Mouse (Mus musculus) heart, embryonic 12.5 days (tissue): Measurements from ENCODE around the gene Arpc4. TPM values are rescaled to one million over a fixed set of nuclear protein-coding genes. Genes with fewer than 3 reads are reported as not detected.
A peak's percentile ranks its signal among the peaks of the same experiment; 100 is the strongest.

ENCODE experiments used
- ATAC-seq: fragments of 200-750 bp; cut with Nextera tagmentation; 2 replicates; pipeline ENCODE4 v1.8.0; 2017; ENCODE audit warnings: moderate TSS enrichment, moderate library complexity; ENCODE audit not compliant: insufficient number of reproducible peaks, low FRiP score
- H3K27ac ChIP-seq: fragments of 300-500 bp; sonication (generic); 2 replicates; pipeline ENCODE4 v1.5.1; 2016; ENCODE audit warnings: mild to moderate bottlenecking, moderate library complexity; ENCODE audit not compliant: poor library complexity, severe bottlenecking
- H3K27me3 ChIP-seq: fragments of 300-500 bp; sonication (generic); replicated peaks from 2 replicates; pipeline ENCODE4 v1.6.1; 2016; ENCODE audit warnings: mild to moderate bottlenecking, moderate library complexity
- H3K36me3 ChIP-seq: fragments of 300-500 bp; sonication (generic); 2 replicates; pipeline ENCODE4 v1.6.1; 2016; ENCODE audit warnings: mild to moderate bottlenecking, moderate library complexity
- H3K4me1 ChIP-seq: fragments of 300-500 bp; sonication (generic); replicated peaks from 2 replicates; pipeline ENCODE4 v1.6.1; 2016; ENCODE audit warnings: mild to moderate bottlenecking
- H3K4me2 ChIP-seq: fragments of 300-500 bp; sonication (generic); 2 replicates; pipeline ENCODE4 v1.6.1; 2016; ENCODE audit warnings: mild to moderate bottlenecking, moderate library complexity
- H3K4me3 ChIP-seq: fragments of 300-500 bp; sonication (generic); 2 replicates; pipeline ENCODE4 v1.5.1; 2016; ENCODE audit warnings: mild to moderate bottlenecking
- H3K9ac ChIP-seq: fragments of 300-500 bp; sonication (generic); 2 replicates; pipeline ENCODE4 v1.6.1; 2016; ENCODE audit warnings: mild to moderate bottlenecking, moderate library complexity
- H3K9me3 ChIP-seq: fragments of 300-500 bp; sonication (generic); replicated peaks from 2 replicates; pipeline ENCODE4 v1.6.1; 2016; ENCODE audit warnings: mild to moderate bottlenecking, moderate library complexity
- WGBS: fragments of 180-500 bp; shearing (Covaris S2); methylation state at CpG from one replicate; pipeline ENCODE4 v1.1.7; 2016; 5-methylcytosine and 5-hydroxymethylcytosine counted together
- polyA plus RNA-seq: library from polyadenylated mRNA; unstranded; fragments of >200 nt; fragmentation: Nextera tagmentation; extraction: Ambion mirVana; gene quantifications from 2 replicates; pipeline ENCODE4 v1.2.1, GENCODE M21; 2016

Gene Arpc4
- polyA plus RNA-seq, 1 experiment from 2014 or later = 274 TPM

DNA sequence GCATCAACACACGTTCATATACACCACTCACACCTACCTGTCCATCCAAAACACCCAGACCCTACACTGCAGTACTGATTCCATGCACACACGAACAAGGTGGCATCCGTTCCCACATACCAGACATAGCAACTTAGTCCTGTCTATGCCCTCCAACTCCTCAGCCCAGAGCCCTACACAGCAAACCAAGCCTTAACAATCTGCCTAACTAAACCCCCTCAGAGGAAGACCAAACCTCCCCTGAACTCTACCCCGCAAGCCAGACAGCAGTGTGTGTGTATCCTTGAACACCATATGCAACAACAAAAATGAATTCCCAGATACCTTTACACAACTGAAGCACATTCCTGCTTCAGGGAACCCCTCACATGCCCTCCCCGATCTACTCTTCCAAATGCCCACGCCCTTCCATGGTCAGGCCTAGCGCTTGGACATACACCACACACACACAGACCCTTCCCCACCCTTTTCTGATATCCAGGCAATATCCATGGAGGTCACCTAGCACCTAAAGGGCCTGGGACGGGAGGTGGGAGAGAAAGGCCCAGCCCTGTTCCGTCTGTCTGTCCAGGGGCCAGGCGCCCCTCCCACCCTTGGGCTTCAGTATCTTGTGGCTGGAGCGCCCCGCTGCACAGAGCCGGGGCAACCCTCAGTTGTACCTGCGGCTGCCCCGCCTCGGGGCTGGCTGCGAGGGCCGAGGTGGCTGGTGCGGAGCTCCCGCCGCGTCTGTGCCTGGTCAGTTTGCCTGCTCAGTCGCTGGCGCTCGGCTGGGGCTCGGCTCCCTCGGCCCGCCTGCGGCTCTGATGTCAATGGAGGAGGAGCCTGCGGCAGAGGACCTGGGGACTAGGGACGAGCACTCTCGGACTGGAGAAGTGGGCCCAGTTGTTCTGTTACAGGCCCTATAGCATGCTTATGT lies 34.5 kb upstream of the Arpc4 start, which contains the start of gene Camk1:
Gene Camk1, minus strand, starts transcription at position 808 of the 916 bp plus-strand sequence.
- ATAC-seq = peak; percentile 83
- WGBS = 12% methylated on average over 32 of the region's 32 CpGs
- peak within 1 kb of the TSS; percentile 72 for H3K4me2 ChIP-seq
- H3K4me1 ChIP-seq = peaks cover 31% of the 10 kb centered on the region
- peak within 1 kb of the TSS; percentile 57 for H3K4me3 ChIP-seq
- H3K36me3 ChIP-seq = peaks cover 26% of the 10 kb centered on the region
- peak within 1 kb of the TSS; percentile 46; the same call in 1 of the 2 replicates for H3K27ac ChIP-seq
- peak within 1 kb of the TSS; percentile 85 for H3K9ac ChIP-seq
- no peaks in the 10 kb centered on the region for H3K27me3 ChIP-seq
- H3K9me3 ChIP-seq = no peaks in the 10 kb centered on the region

GRCm38 (mm10) chr6:113344321-113344720 lies 33.6 kb upstream of the Arpc4 start:
- no peaks in the 10 kb centered on the region for H3K27me3 ChIP-seq
- no peaks in the 10 kb centered on the region for H3K9me3 ChIP-seq
- peak overlapping the region; percentile 57; the same call in 1 of the 2 replicates for H3K4me3 ChIP-seq
- peak overlapping the region; percentile 85; the same call in 1 of the 2 replicates for H3K9ac ChIP-seq
- peaks cover 17% of the 10 kb centered on the region for H3K36me3 ChIP-seq
- H3K27ac ChIP-seq = no peak overlapping the region
- H3K4me1 ChIP-seq = peaks cover 31% of the 10 kb centered on the region
- no peak for ATAC-seq
- 45% methylated on average over 2 of the region's 2 CpGs for WGBS
- H3K4me2 ChIP-seq = peak overlapping the region; percentile 72

- no peak for ATAC-seq
- Histone ChIP-seq H3K4me2 (no peak overlapping the region), H3K27ac (no peak overlapping the region), H3K27me3 (no peaks in the 10 kb centered on the region), H3K9me3 (no peaks in the 10 kb centered on the region), H3K4me1 (peaks cover 29% of the 10 kb centered on the region), H3K4me3 (no peak overlapping the region), H3K36me3 (no peaks in the 10 kb centered on the region), H3K9ac (no peak overlapping the region)
- 76% methylated on average over 4 of the region's 4 CpGs for WGBS
Measured at GRCm38 (mm10) chr6:113346897-113347296, 31.0 kb upstream of the Arpc4 start.

GRCm38 (mm10) chr6:113350538-113350937 lies 27.4 kb upstream of the Arpc4 start:
- no peak overlapping the region for H3K4me3 ChIP-seq
- no peak overlapping the region for H3K27ac ChIP-seq
- no peak overlapping the region for H3K4me2 ChIP-seq
- no peak for ATAC-seq
- 0 out of 2 replicates have a peak, but pooled peaks cover 3% of the 10 kb centered on the region for H3K27me3 ChIP-seq
- no peak overlapping the region for H3K9ac ChIP-seq
- no peaks in the 10 kb centered on the region for H3K9me3 ChIP-seq
- 0 out of 2 replicates have a peak, but pooled peaks cover 3% of the 10 kb centered on the region for H3K4me1 ChIP-seq
- no peaks in the 10 kb centered on the region for H3K36me3 ChIP-seq

GRCm38 (mm10) chr6:113351161-113351560 lies 26.8 kb upstream of the Arpc4 start:
- 0 out of 2 replicates have a peak, but pooled peaks cover 3% of the 10 kb centered on the region for H3K4me1 ChIP-seq
- H3K36me3 ChIP-seq = no peaks in the 10 kb centered on the region
- no peak overlapping the region for H3K27ac ChIP-seq
- no peak for ATAC-seq
- no peak overlapping the region for H3K4me3 ChIP-seq
- 0 out of 2 replicates have a peak, but pooled peaks cover 3% of the 10 kb centered on the region for H3K27me3 ChIP-seq
- H3K9ac ChIP-seq = no peak overlapping the region
- no peaks in the 10 kb centered on the region for H3K9me3 ChIP-seq
- H3K4me2 ChIP-seq = no peak overlapping the region
- 52% methylated on average over 1 of the region's 1 CpGs for WGBS

DNA sequence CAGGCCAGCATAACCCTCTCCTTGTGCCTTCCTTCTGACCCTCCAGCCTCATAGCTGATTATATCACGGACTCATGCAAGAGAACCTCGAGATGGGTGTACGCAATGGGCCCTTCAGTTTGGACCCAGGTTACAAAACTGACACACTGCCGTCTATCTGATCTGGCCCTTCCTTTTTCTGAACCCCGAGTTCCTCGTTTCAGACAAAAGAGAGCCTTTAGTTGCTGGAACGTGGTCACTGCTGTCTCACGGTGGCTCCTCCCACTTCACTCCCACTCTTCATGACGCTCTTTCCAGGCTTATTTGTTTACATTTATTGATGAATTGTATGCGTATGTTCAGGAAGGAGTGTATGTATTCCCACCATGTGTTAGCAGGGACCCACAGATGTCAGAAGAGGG lies 26.3 kb upstream of the Arpc4 start:
- ATAC-seq = no peak
- Histone ChIP-seq H3K27ac (no peak overlapping the region), H3K27me3 (0 out of 2 replicates have a peak, but pooled peaks cover 3% of the 10 kb centered on the region), H3K4me2 (no peak overlapping the region), H3K4me3 (no peak overlapping the region), H3K36me3 (no peaks in the 10 kb centered on the region), H3K9me3 (no peaks in the 10 kb centered on the region), H3K4me1 (0 out of 2 replicates have a peak, but pooled peaks cover 3% of the 10 kb centered on the region), H3K9ac (no peak overlapping the region)
- 66% methylated on average over 10 of the region's 10 CpGs for WGBS

- Histone ChIP-seq H3K36me3 (no peaks in the 10 kb centered on the region), H3K27ac (no peak overlapping the region), H3K4me2 (no peak overlapping the region), H3K4me1 (0 out of 2 replicates have a peak, but pooled peaks cover 3% of the 10 kb centered on the region), H3K4me3 (no peak overlapping the region), H3K9me3 (no peaks in the 10 kb centered on the region), H3K27me3 (0 out of 2 replicates have a peak, but pooled peaks cover 3% of the 10 kb centered on the region), H3K9ac (no peak overlapping the region)
- WGBS = 73% methylated on average over 3 of the region's 3 CpGs
- ATAC-seq = no peak
Measured at GRCm38 (mm10) chr6:113352820-113353219, 25.1 kb upstream of the Arpc4 start.

DNA sequence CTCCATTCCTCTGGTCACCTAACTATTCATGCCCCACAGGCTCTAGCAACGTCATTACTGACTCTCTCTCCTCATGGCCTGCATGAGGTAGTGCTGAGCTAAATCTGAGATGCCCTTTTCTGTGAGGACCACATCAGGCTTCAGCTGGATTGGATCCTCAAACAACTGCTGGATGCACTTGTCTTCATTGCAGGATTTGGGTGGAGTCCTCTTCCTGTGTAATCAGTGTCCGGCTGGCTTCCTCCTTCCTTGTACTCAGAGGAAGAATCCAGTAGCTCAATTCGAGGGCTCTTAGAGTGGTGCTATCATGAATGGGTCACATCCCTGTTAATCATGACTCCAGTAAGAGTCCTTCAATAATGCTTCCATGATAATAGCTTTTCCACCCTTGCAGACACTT lies 24.2 kb upstream of the Arpc4 start:
- H3K9me3 ChIP-seq = no peaks in the 10 kb centered on the region
- H3K4me1 ChIP-seq = 0 out of 2 replicates have a peak, but pooled peaks cover 3% of the 10 kb centered on the region
- WGBS = 50% methylated on average over 3 of the region's 3 CpGs
- no peak overlapping the region for H3K9ac ChIP-seq
- no peak overlapping the region for H3K4me2 ChIP-seq
- H3K27ac ChIP-seq = no peak overlapping the region
- no peak overlapping the region for H3K4me3 ChIP-seq
- H3K27me3 ChIP-seq = 0 out of 2 replicates have a peak, but pooled peaks cover 3% of the 10 kb centered on the region
- no peaks in the 10 kb centered on the region for H3K36me3 ChIP-seq
- ATAC-seq = no peak

DNA sequence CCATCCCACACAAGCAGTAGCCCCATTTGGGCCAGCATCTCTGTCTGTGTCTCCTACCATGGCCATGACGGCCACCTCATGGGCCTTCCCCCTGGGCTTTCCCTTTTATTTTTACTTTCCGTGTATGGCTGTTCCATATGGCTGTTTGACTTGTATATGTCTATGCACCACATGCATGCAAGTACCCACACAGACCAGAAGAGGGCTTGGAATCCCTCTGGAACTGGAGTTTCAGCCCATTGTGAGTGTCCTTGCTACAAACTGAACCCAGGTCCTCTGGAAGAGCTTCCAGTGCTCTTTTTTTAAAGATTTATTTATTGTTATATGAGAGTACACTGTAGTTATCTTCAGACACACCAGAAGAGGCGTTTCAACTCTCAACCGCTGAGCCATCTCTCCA lies 16.4 kb upstream of the Arpc4 start:
- 67% methylated on average over 4 of the region's 4 CpGs for WGBS
- H3K36me3 ChIP-seq = peaks cover 4% of the 10 kb centered on the region

GRCm38 (mm10) chr6:113362241-113362640 lies 15.7 kb upstream of the Arpc4 start:
- WGBS = 84% methylated on average over 1 of the region's 1 CpGs
- Histone ChIP-seq H3K27ac (no peak overlapping the region), H3K36me3 (peaks cover 11% of the 10 kb centered on the region), H3K9me3 (no peaks in the 10 kb centered on the region), H3K4me2 (no peak overlapping the region), H3K4me3 (no peak overlapping the region), H3K4me1 (no peaks in the 10 kb centered on the region), H3K9ac (no peak overlapping the region), H3K27me3 (no peaks in the 10 kb centered on the region)
- ATAC-seq = no peak

More for the DNA sequence above, 16.4 kb upstream of the Arpc4 start:
- no peak overlapping the region for H3K9ac ChIP-seq
- H3K9me3 ChIP-seq = no peaks in the 10 kb centered on the region
- ATAC-seq = no peak
- H3K27me3 ChIP-seq = no peaks in the 10 kb centered on the region
- H3K4me2 ChIP-seq = no peak overlapping the region
- no peak overlapping the region for H3K27ac ChIP-seq
- H3K4me1 ChIP-seq = no peaks in the 10 kb centered on the region
- H3K4me3 ChIP-seq = no peak overlapping the region

GRCm38 (mm10) chr6:113364518-113365135 lies 13.3 kb upstream of the Arpc4 start:
- no peak overlapping the region for H3K27ac ChIP-seq
- no peak overlapping the region for H3K4me3 ChIP-seq
- H3K27me3 ChIP-seq = no peaks in the 10 kb centered on the region
- peaks cover 30% of the 10 kb centered on the region for H3K36me3 ChIP-seq
- no peak overlapping the region for H3K4me2 ChIP-seq
- no peak for ATAC-seq
- H3K9me3 ChIP-seq = no peaks in the 10 kb centered on the region
- WGBS = 62% methylated on average over 8 of the region's 8 CpGs
- no peaks in the 10 kb centered on the region for H3K4me1 ChIP-seq
- no peak overlapping the region for H3K9ac ChIP-seq
